Mouse (Mus musculus): Measurements from ENCODE around the gene Ttc19. TPM values are rescaled to one million over a fixed set of nuclear protein-coding genes. Genes with fewer than 3 reads are reported as not detected.

Ttc19 gene
- polyA plus RNA-seq, 1 experiment = 11.7 TPM

DNA sequence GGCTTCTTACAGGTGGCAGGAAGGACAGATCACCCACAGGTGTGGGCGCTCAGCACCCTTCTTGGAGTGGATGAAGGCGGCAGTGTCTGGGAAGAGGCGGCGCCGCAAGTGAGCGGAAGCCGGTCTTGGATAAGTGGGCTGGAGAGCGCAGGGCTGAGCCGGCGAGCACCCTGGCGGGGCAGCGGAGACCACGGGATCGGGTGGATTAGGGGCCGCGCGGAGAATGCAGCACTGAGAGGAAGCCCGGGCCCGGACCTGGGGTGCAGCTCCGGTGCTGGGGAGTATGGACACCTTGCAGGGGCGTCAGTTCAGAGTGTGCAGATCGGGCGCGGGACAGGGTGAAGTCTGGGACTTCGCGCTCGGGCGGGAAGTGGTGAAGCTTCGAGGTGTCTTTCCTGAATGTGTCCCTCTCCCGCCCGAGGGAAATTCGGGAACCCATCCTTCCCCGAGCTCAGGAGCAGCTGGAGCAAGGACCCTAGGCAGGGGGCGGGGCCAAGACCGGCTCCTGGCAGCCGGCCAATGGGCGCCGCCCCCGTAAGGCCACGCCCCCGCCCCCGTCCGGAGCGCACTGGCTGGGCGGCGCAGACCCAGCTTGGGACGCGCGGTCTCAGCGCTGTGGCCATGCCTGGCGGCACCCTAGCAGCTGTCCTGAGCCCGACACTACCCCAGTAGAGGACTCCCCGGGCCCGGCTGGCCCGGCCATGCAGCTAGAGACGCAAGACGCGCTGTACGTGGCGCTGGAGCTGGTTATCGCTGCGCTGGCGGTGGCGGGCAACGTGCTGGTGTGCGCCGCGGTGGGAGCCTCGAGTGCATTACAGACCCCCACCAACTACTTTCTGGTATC is 32.6 kb upstream of the Ttc19 start, which contains the start of gene Adora2b:
Gene Adora2b, plus strand, starts transcription at position 584 of the 844 bp plus-strand sequence.
- WGBS = 1% methylated on average over 68 of the region's 69 CpGs
- no peaks in the 10 kb centered on the region; the same call in 1 of the 2 replicates for H3K27me3 ChIP-seq (ENCODE audit: control insufficient read depth, insufficient read depth, low read length)

GRCm38 (mm10) chr11:62249266-62250037 is 31.8 kb upstream of the Ttc19 start:
- peak; percentile 6 for DNase-seq
- H3K4me3 ChIP-seq (ENCODE audit: control insufficient read depth, insufficient read depth, low read length) = peak overlapping the region; percentile 55

More for the DNA sequence above, 32.6 kb upstream of the Ttc19 start, which contains the start of gene Adora2b:
- peaks cover 23% of the 10 kb centered on the region for H3K4me1 ChIP-seq (replicated peaks; ENCODE audit: control insufficient read depth, insufficient read depth, low read length)
- peak within 1 kb of the TSS; percentile 55 for H3K4me3 ChIP-seq (ENCODE audit: control insufficient read depth, insufficient read depth, low read length)
- no peak within 1 kb of the TSS for H3K27ac ChIP-seq (ENCODE audit: control insufficient read depth, insufficient read depth, low read length)
- no peak; the same call in 1 of the 2 replicates for TF ChIP-seq CTCF (IDR thresholded peaks at IDR 0.05; ENCODE audit: borderline replicate concordance, control insufficient read depth, extremely low read depth, insufficient read depth, low read length, poor library complexity)
- TF ChIP-seq POLR2A (IDR thresholded peaks at IDR 0.05; ENCODE audit: control insufficient read depth, extremely low read depth, insufficient read depth, low read length, poor library complexity) = no peak
- no peaks in the 10 kb centered on the region for H3K36me3 ChIP-seq (ENCODE audit: control insufficient read depth, insufficient read depth, low read length)
- DNase-seq = peak; percentile 65

GRCm38 (mm10) chr11:62251047-62251446 is 30.2 kb upstream of the Ttc19 start:
- DNase-seq = no peak
- peaks cover 23% of the 10 kb centered on the region for H3K4me1 ChIP-seq (replicated peaks; ENCODE audit: control insufficient read depth, insufficient read depth, low read length)
- TF ChIP-seq POLR2A (IDR thresholded peaks at IDR 0.05; ENCODE audit: control insufficient read depth, extremely low read depth, insufficient read depth, low read length, poor library complexity) = no peak
- H3K27ac ChIP-seq (ENCODE audit: control insufficient read depth, insufficient read depth, low read length) = no peak overlapping the region
- H3K27me3 ChIP-seq (ENCODE audit: control insufficient read depth, insufficient read depth, low read length) = no peaks in the 10 kb centered on the region; the same call in 1 of the 2 replicates
- 6% methylated on average over 11 of the region's 11 CpGs for WGBS
- no peak overlapping the region for H3K4me3 ChIP-seq (ENCODE audit: control insufficient read depth, insufficient read depth, low read length)
- no peaks in the 10 kb centered on the region for H3K36me3 ChIP-seq (ENCODE audit: control insufficient read depth, insufficient read depth, low read length)

More at GRCm38 (mm10) chr11:62249266-62250037, 31.8 kb upstream of the Ttc19 start:
- WGBS = 12% methylated on average over 35 of the region's 35 CpGs
- Histone ChIP-seq H3K36me3 (ENCODE audit: control insufficient read depth, insufficient read depth, low read length) (no peaks in the 10 kb centered on the region), H3K27me3 (ENCODE audit: control insufficient read depth, insufficient read depth, low read length) (no peaks in the 10 kb centered on the region; the same call in 1 of the 2 replicates), H3K4me1 (replicated peaks; ENCODE audit: control insufficient read depth, insufficient read depth, low read length) (peaks cover 23% of the 10 kb centered on the region), H3K27ac (ENCODE audit: control insufficient read depth, insufficient read depth, low read length) (no peak overlapping the region)
- TF ChIP-seq POLR2A (IDR thresholded peaks at IDR 0.05; ENCODE audit: control insufficient read depth, extremely low read depth, insufficient read depth, low read length, poor library complexity) (no peak), CTCF (IDR thresholded peaks at IDR 0.05; ENCODE audit: borderline replicate concordance, control insufficient read depth, extremely low read depth, insufficient read depth, low read length, poor library complexity) (no peak)

GRCm38 (mm10) chr11:62253380-62253779 is 27.9 kb upstream of the Ttc19 start:
- Histone ChIP-seq H3K27me3 (ENCODE audit: control insufficient read depth, insufficient read depth, low read length) (no peaks in the 10 kb centered on the region; the same call in 1 of the 2 replicates), H3K36me3 (ENCODE audit: control insufficient read depth, insufficient read depth, low read length) (no peaks in the 10 kb centered on the region), H3K4me1 (replicated peaks; ENCODE audit: control insufficient read depth, insufficient read depth, low read length) (peaks cover 19% of the 10 kb centered on the region), H3K4me3 (ENCODE audit: control insufficient read depth, insufficient read depth, low read length) (no peak overlapping the region), H3K27ac (ENCODE audit: control insufficient read depth, insufficient read depth, low read length) (no peak overlapping the region)
- DNase-seq = no peak
- TF ChIP-seq POLR2A (IDR thresholded peaks at IDR 0.05; ENCODE audit: control insufficient read depth, extremely low read depth, insufficient read depth, low read length, poor library complexity) = no peak
- TF ChIP-seq CTCF (IDR thresholded peaks at IDR 0.05; ENCODE audit: borderline replicate concordance, control insufficient read depth, extremely low read depth, insufficient read depth, low read length, poor library complexity) = no peak
- WGBS = 94% methylated on average over 5 of the region's 5 CpGs

GRCm38 (mm10) chr11:62259214-62259613 is 22.1 kb upstream of the Ttc19 start:
- no peak for DNase-seq
- WGBS = 36% methylated on average over 5 of the region's 5 CpGs
- Histone ChIP-seq H3K4me1 (replicated peaks; ENCODE audit: control insufficient read depth, insufficient read depth, low read length) (no peaks in the 10 kb centered on the region), H3K27ac (ENCODE audit: control insufficient read depth, insufficient read depth, low read length) (no peak overlapping the region), H3K27me3 (ENCODE audit: control insufficient read depth, insufficient read depth, low read length) (no peaks in the 10 kb centered on the region), H3K36me3 (ENCODE audit: control insufficient read depth, insufficient read depth, low read length) (no peaks in the 10 kb centered on the region), H3K4me3 (ENCODE audit: control insufficient read depth, insufficient read depth, low read length) (no peak overlapping the region)
- TF ChIP-seq POLR2A (IDR thresholded peaks at IDR 0.05; ENCODE audit: control insufficient read depth, extremely low read depth, insufficient read depth, low read length, poor library complexity) = no peak
- no peak for TF ChIP-seq CTCF (IDR thresholded peaks at IDR 0.05; ENCODE audit: borderline replicate concordance, control insufficient read depth, extremely low read depth, insufficient read depth, low read length, poor library complexity)

DNA sequence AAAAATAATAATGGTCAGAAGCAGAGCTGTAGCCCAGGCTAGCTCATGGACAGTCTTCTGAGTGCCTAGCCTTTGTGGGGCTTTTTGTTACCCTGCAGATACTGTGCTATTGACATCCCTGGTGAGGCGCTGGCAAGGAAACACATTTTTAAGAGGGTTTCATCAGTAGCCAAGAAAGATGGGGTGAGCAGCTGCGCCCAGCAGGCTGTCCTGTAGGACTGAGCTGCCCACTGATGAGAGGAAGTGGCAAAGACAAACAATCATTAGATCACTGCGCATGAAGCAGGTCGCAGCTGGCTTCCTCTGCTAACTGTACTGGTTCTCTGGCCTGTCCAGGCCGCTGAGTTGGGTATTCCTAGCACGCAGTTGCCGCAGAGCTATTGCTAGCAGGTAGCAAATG is 17.7 kb upstream of the Ttc19 start:
- Histone ChIP-seq H3K27me3 (ENCODE audit: control insufficient read depth, insufficient read depth, low read length) (no peaks in the 10 kb centered on the region), H3K27ac (ENCODE audit: control insufficient read depth, insufficient read depth, low read length) (no peak overlapping the region), H3K36me3 (ENCODE audit: control insufficient read depth, insufficient read depth, low read length) (no peaks in the 10 kb centered on the region), H3K4me1 (replicated peaks; ENCODE audit: control insufficient read depth, insufficient read depth, low read length) (no peaks in the 10 kb centered on the region), H3K4me3 (ENCODE audit: control insufficient read depth, insufficient read depth, low read length) (no peak overlapping the region)
- DNase-seq = no peak
- 84% methylated on average over 7 of the region's 7 CpGs for WGBS
- no peak for TF ChIP-seq POLR2A (IDR thresholded peaks at IDR 0.05; ENCODE audit: control insufficient read depth, extremely low read depth, insufficient read depth, low read length, poor library complexity)
